Mouse (Mus musculus): ENCODE measurements at regions not wholly inside any gene's neighbourhood (a gene's known extent, or its start where the extent isn't known, plus 50 kb on each side); places are given as distances from the start of the nearest gene placed in this dataset.

DNA sequence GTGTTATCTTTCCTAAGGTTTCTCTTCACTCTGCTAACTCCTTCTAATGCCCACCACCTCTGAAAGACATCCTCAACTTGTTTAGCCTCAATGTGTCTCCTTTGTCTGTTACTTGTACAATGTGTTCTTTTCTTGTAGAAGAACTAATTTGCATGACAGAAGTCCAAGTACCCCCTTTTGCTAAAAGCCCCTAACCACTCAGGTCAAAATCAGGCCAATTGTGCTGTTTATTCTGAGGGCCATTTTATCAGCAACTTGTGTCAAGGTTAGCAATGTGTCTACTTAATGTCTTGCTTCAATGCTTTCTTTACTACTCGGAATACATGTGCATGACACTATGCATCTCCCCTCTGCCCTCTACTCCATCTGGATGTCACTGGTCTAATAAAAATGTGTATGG, 107.3 kb upstream of the Paqr3 start:
- TF ChIP-seq CTCF (IDR thresholded peaks at IDR 0.05; ENCODE audit: low read depth) (no peak), EP300 (IDR thresholded peaks at IDR 0.05; ENCODE audit: low read depth) (no peak)
